Mouse (Mus musculus): Measurements from ENCODE around the gene Mars.

GRCm38 (mm10) chr10:127261706-127262547 is 49.7 kb downstream of the Mars start:
- TF ChIP-seq POLR2A (IDR thresholded peaks at IDR 0.05; ENCODE audit: low read depth, low read length) = no peak
- no peak for TF ChIP-seq CTCF (IDR thresholded peaks at IDR 0.05; ENCODE audit: extremely low read depth, insufficient read length, insufficient replicate concordance, low read depth, low read length)

All from small intestine, adult 2 months (tissue).